Mouse (Mus musculus) right cerebral cortex, adult 2 months (tissue): ENCODE measurements at regions not wholly inside any gene's neighbourhood (a gene's known extent, or its start where the extent isn't known, plus 50 kb on each side); places are given as distances from the start of the nearest gene placed in this dataset.

Experiments used
- DNase-seq, 2 experiments: peaks; one replicate each; pipeline ENCODE4 v3.0.0; 2021 to 2022; ENCODE audit warnings: low spot score in 2 of 2

DNA sequence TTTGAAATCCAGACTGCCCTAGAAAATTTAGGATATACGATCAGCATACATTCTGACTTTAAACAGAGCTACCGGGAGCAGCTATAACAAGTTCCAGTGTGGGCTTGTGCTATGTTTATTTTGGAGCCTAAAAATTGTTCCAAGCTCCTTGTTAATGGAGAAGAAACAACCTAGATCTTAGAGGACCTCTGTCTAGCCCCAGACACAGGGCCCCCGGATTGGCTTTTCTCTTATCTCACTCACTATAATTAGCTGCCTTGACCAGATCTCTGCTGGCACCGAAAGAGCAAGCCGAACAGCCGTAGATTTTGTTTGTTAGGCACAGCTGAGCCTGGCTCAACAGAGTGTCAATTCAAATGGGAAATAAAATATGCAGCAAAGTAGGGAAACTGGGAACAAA, 50.1 kb upstream of the Herpud2 start:
- DNase-seq, result peak in 1 of 2 experiments; percentile 57
